Mouse (Mus musculus) forebrain, postnatal 0 days (tissue): ENCODE measurements around the gene Ip6k1. TPM values are rescaled to one million over a fixed set of nuclear protein-coding genes. Genes with fewer than 3 reads are reported as not detected.

Experiments used
- ATAC-seq: fragments of 200-750 bp; cut with Nextera tagmentation; 2 replicates; pipeline ENCODE4 v1.8.0; 2017; ENCODE audit warnings: mild to moderate bottlenecking, moderate library complexity
- DNase-seq: peaks from one replicate; pipeline ENCODE4 v3.0.0-alpha.2; 2015
- H3K27ac ChIP-seq: fragments of 300-500 bp; sonication (generic); 2 replicates; pipeline ENCODE4 v1.5.1; 2014; ENCODE audit warnings: low read depth, mild to moderate bottlenecking, antibody characterized with exemption, low read length, moderate library complexity, mixed read lengths
- H3K27me3 ChIP-seq: fragments of 300-500 bp; sonication (generic); 2 replicates; pipeline ENCODE4 v1.6.1; 2014; ENCODE audit warnings: mild to moderate bottlenecking, low read length, mixed read lengths; ENCODE audit not compliant: insufficient read depth
- H3K36me3 ChIP-seq: fragments of 300-500 bp; sonication (generic); 2 replicates; pipeline ENCODE4 v1.6.1; 2014; ENCODE audit warnings: mild to moderate bottlenecking, moderate library complexity; ENCODE audit not compliant: insufficient read depth
- H3K4me1 ChIP-seq: fragments of 300-500 bp; sonication (generic); 2 replicates; pipeline ENCODE4 v1.6.1; 2014; ENCODE audit warnings: antibody characterized with exemption; ENCODE audit not compliant: insufficient read depth
- H3K4me2 ChIP-seq: fragments of 300-500 bp; sonication (generic); 2 replicates; pipeline ENCODE4 v1.6.1; 2014; ENCODE audit warnings: low read depth, mild to moderate bottlenecking, moderate library complexity
- H3K4me3 ChIP-seq: fragments of 300-500 bp; sonication (generic); 2 replicates; pipeline ENCODE4 v1.5.1; 2014; ENCODE audit warnings: low read depth, low read length, mixed read lengths
- H3K9ac ChIP-seq: fragments of 300-500 bp; sonication (generic); 2 replicates; pipeline ENCODE4 v1.6.1; 2014; ENCODE audit warnings: mild to moderate bottlenecking
- H3K9me3 ChIP-seq: fragments of 300-500 bp; sonication (generic); 2 replicates; pipeline ENCODE4 v1.6.1; 2016; ENCODE audit warnings: low read length
- CTCF ChIP-seq: sonication (generic); IDR thresholded peaks from 2 replicates; pipeline ENCODE4 v1.5.1; 2016; ENCODE audit warnings: antibody characterized with exemption, control low read depth, low read depth
- WGBS: fragments of 180-500 bp; shearing (Covaris S2); extraction: QIAGEN DNeasy Blood & Tissue Kit; methylation state at CpG from one replicate; pipeline ENCODE4 v1.1.7; 2014; 5-methylcytosine and 5-hydroxymethylcytosine counted together
- polyA plus RNA-seq: library from polyadenylated mRNA; unstranded; fragments of >200 nt; fragmentation: Nextera tagmentation; extraction: Ambion mirVana; gene quantifications from 2 replicates; pipeline ENCODE4 v1.2.1, GENCODE M21; 2015
- total RNA-seq: library from RNA; depleted of rRNA; stranded (reverse); fragments of >200 nt; gene quantifications from 2 replicates; pipeline ENCODE4 v1.2.3, GENCODE M21; 2014

Ip6k1 gene
- total and polyA plus RNA-seq, 2 experiments from 2014 or later: 86.9 to 251 TPM

DNA sequence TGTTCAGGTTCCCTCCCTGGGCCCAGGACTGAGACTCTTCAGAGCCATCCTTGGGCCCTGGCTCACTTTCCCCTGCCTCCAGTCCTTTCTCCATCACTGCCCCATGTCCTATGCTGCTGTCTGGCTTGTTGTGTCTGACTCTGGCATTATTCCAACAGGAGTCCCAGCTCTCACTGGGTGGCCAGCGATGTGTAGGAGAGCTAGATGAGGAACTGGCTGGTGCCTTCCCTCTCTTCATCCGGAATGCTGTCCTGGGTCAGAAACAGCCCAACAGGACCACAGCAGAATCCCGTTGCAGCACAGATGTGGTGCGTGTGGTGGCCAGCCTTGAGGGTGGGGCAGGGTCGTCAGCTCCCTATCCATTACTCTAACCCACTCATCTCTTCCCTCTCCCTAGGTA lies 32.0 kb upstream of the Ip6k1 start:
- no peak overlapping the region for H3K9ac ChIP-seq
- no peak overlapping the region for H3K27ac ChIP-seq
- peaks cover 13% of the 10 kb centered on the region; the same call in 1 of the 2 replicates for H3K36me3 ChIP-seq
- no peak for DNase-seq
- H3K9me3 ChIP-seq: no peaks in the 10 kb centered on the region
- H3K4me3 ChIP-seq: no peak overlapping the region
- no peaks in the 10 kb centered on the region for H3K27me3 ChIP-seq
- no peak for TF ChIP-seq CTCF
- no peak for ATAC-seq
- H3K4me2 ChIP-seq: no peak overlapping the region
- 93% methylated on average over 5 of the region's 5 CpGs for WGBS
- H3K4me1 ChIP-seq: no peaks in the 10 kb centered on the region

DNA sequence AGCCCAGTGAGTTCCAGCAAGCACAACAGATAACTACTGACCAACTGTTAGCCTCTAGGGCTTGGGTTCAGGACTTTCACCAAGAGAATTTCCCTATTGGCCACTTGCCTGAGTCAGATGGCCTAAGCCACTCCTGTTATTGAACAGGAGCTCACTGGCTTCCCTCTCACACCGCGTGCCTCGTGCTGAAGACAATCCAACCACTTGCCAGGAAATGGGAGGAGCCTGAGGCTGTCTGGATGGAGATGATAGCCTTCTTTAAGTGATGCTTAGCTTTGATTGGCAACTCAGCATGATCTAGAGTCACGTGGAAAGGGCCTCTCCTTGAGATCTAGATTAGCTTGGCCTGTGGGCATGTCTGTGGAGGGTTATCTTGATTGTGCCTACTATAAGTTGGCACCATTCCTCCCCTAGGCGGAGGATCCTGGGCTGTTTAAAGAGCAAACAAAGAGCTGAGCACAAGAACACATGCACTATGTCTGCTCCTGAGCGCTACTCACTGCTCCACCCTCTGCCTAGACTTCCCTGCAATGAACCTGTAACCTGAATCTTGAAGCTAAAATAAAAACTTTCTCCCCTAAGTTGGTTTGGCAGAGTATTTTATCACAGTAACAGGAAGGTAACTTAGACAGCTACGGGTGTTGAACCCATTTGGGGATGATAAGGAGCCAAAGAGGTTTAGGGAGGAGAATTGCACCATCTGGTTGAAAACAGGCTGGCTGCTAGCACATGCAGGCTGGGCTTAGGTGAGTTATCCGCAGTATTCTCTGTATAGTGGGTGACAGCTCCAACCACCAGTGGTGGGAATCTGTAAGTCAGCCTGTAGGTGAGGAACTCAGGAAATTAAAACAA lies 30.4 kb upstream of the Ip6k1 start:
- TF ChIP-seq CTCF: no peak
- WGBS: 83% methylated on average over 8 of the region's 8 CpGs
- no peak for ATAC-seq
- Histone ChIP-seq H3K27me3 (no peaks in the 10 kb centered on the region), H3K9ac (no peak overlapping the region), H3K27ac (no peak overlapping the region), H3K4me1 (no peaks in the 10 kb centered on the region), H3K4me2 (no peak overlapping the region), H3K9me3 (no peaks in the 10 kb centered on the region), H3K4me3 (no peak overlapping the region), H3K36me3 (peaks cover 13% of the 10 kb centered on the region; the same call in 1 of the 2 replicates)
- DNase-seq: no peak

DNA sequence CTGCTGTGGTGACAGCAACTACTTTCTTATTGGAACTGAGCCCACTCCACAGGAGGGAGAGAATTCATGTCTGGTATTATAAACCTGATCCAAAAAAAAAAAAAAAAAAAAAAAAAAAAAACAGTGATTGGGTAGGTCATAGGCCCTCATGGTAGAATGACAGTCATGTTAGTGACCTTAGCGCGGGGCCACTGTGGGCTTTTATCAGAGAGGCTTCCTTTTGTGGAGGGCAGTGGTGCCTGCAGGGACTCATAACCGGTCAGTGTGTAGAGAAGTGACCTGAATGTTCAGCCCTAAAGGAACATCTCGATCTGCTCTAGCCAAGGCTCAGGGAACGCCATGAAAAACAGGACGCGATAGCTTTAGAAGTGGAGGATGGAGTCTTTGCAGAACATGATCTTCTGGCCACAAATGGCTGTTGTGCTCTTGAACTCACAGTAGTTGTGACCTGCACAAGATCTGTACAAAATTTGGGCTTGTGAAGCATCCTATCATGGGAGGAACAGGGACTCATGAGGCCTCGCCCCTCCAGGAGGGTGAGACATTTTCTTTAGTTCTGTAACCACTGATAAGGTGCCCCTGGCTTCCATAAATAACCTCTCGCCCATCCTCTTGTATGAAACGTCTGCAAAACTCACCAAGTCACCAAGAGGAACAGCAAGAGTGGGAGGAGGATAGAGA lies 27.7 kb upstream of the Ip6k1 start:
- ATAC-seq (no peak), DNase-seq (no peak)
- 90% methylated on average over 10 of the region's 10 CpGs for WGBS

DNA sequence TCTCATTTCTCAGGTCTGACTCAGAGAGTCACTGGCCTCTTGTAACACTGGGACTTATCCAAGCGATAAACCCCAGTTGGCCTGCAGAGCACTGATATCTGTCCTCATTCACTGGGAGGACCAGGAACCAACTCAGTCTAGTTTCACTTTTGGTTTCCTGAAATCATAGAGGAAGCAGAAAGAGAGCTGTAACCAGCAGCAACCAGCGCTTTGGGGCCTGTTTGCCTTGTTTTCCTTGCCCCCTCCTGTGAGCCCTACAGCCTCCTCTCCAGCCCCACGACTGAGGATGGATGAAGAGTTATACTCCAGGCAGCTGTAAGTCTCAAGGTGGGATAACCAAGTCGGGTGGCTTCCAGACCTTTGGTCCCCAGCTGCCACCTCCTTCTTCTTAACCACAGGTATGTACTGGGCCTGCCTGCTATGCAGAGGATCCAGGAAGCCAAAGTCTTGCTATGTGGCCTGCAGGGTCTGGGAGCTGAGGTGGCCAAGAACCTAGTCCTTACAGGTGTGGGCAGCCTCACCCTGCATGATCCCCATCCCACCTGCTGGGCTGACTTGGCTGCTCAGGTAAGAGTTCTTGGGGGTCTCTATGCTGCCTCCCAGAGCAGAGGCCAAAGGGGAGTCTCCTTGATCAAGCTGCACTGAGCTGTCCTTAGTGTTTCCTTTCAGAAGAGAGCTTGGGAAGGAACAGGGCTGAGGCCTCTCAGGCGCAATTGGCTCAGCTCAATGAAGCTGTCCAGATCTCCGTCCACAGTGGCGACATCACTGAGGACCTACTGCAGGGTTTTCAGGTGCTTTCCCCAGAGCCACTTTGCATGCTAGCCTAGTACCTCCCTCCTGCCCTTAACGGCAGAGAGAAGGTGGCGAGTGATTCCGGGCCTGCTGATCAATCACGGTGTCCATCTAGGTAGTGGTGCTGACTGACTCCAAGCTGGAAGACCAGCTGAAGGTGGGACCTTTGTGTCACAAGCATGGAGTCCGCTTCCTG lies 26.6 kb upstream of the Ip6k1 start, which contains the start of gene Uba7:
TSS of gene Uba7 (plus strand) at position 107 of the 988 bp plus-strand sequence.
- 77% methylated on average over 12 of the region's 12 CpGs for WGBS
- no peak within 1 kb of the TSS for H3K4me2 ChIP-seq
- H3K9ac ChIP-seq: no peak within 1 kb of the TSS
- no peaks in the 10 kb centered on the region for H3K9me3 ChIP-seq
- H3K36me3 ChIP-seq: 0 out of 2 replicates have a peak, but pooled peaks cover 5% of the 10 kb centered on the region
- no peaks in the 10 kb centered on the region for H3K4me1 ChIP-seq
- no peak within 1 kb of the TSS for H3K4me3 ChIP-seq
- DNase-seq: no peak
- no peak for TF ChIP-seq CTCF
- no peak within 1 kb of the TSS for H3K27ac ChIP-seq
- H3K27me3 ChIP-seq: no peaks in the 10 kb centered on the region
- ATAC-seq: no peak

More for the DNA sequence above, 27.7 kb upstream of the Ip6k1 start:
- Histone ChIP-seq H3K27ac (no peak overlapping the region), H3K36me3 (0 out of 2 replicates have a peak, but pooled peaks cover 5% of the 10 kb centered on the region), H3K4me3 (no peak overlapping the region), H3K4me1 (no peaks in the 10 kb centered on the region), H3K27me3 (no peaks in the 10 kb centered on the region), H3K4me2 (no peak overlapping the region), H3K9me3 (no peaks in the 10 kb centered on the region), H3K9ac (no peak overlapping the region)
- TF ChIP-seq CTCF: no peak

DNA sequence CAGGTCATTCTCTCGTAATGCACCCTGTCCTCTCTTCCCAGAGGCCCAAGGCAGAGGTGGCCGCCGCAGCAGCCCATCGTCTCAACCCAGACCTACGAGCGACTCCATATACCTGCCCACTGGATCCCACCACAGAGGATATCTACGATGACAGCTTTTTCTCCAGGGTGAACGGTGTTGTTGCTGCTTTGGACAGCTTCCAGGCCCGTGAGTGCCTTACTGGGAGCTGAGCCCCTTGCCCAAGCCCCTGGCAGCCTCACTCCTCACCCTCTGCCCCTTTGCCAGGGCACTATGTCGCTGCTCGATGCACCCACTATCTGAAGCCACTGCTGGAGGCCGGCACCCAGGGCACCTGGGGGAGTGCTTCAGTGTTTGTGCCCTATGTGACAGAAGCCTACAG lies 23.5 kb upstream of the Ip6k1 start:
- no peaks in the 10 kb centered on the region for H3K27me3 ChIP-seq
- no peaks in the 10 kb centered on the region for H3K9me3 ChIP-seq
- H3K27ac ChIP-seq: no peak overlapping the region
- DNase-seq (no peak), ATAC-seq (no peak)
- WGBS: 86% methylated on average over 12 of the region's 12 CpGs
- no peak overlapping the region for H3K4me3 ChIP-seq
- H3K9ac ChIP-seq: no peak overlapping the region
- no peak for TF ChIP-seq CTCF
- H3K4me1 ChIP-seq: peaks cover 5% of the 10 kb centered on the region; the same call in 1 of the 2 replicates
- no peak overlapping the region for H3K4me2 ChIP-seq
- H3K36me3 ChIP-seq: no peaks in the 10 kb centered on the region
